Mouse (Mus musculus): ENCODE measurements around the gene Gm5447. TPM values are rescaled to one million over a fixed set of nuclear protein-coding genes. Genes with fewer than 3 reads are reported as not detected.
A peak's percentile ranks its signal among the peaks of the same experiment; 100 is the strongest.

The Gm5447 gene
- total RNA-seq, 1 experiment from 2014 or later = not detected

DNA sequence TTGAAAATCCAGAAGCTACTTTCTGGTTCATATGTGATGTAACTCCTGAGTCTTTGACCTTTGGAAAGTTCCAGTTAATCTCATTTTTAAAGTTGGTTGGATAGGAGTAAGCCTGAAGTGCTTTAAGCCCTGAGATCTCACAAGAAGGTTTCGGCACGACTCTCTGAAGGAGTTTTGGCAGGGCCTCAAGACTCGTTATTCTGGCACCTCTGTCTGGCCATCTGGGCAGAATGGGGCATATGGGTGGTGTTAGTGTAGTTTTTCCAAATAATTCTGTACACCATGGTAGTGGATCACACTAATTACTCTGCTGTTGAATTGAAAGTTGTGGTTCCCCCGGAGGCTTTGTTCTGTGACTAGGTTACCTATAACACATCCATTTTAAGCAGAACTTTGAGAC is 4.2 kb downstream of the Gm5447 start:
- no peak for ATAC-seq (replicated peaks in 1 of 2; ENCODE audit: insufficient read depth in 1 of 2, low FRiP score in 2 of 2, low TSS enrichment in 1 of 2, low read depth in 1 of 2, poor library complexity in 2 of 2, severe bottlenecking in 2 of 2)

GRCm38 (mm10) chr13:30981666-30982065 is 7.7 kb downstream of the Gm5447 start:
- ATAC-seq (replicated peaks in 1 of 2; ENCODE audit: insufficient read depth in 1 of 2, low FRiP score in 2 of 2, low TSS enrichment in 1 of 2, low read depth in 1 of 2, poor library complexity in 2 of 2, severe bottlenecking in 2 of 2) = peak; percentile 82 to 86

DNA sequence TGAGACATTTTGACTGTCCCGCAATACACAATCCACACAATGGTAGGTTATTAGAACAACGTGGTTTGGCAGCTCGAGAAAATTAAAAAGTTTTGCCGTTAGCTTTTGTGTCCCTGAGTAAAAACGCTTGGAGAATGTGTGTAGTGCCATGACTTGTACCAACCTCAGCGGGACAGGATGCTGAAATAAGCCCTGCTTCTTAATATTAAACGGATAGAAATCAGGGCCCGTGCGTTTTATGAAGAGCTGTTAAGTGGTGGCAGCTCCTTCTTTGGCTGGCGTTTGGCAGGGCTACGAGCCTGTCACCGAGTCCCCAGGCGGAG is 11.2 kb downstream of the Gm5447 start:
- ATAC-seq (replicated peaks in 1 of 2; ENCODE audit: insufficient read depth in 1 of 2, low FRiP score in 2 of 2, low TSS enrichment in 1 of 2, low read depth in 1 of 2, poor library complexity in 2 of 2, severe bottlenecking in 2 of 2) = no peak

DNA sequence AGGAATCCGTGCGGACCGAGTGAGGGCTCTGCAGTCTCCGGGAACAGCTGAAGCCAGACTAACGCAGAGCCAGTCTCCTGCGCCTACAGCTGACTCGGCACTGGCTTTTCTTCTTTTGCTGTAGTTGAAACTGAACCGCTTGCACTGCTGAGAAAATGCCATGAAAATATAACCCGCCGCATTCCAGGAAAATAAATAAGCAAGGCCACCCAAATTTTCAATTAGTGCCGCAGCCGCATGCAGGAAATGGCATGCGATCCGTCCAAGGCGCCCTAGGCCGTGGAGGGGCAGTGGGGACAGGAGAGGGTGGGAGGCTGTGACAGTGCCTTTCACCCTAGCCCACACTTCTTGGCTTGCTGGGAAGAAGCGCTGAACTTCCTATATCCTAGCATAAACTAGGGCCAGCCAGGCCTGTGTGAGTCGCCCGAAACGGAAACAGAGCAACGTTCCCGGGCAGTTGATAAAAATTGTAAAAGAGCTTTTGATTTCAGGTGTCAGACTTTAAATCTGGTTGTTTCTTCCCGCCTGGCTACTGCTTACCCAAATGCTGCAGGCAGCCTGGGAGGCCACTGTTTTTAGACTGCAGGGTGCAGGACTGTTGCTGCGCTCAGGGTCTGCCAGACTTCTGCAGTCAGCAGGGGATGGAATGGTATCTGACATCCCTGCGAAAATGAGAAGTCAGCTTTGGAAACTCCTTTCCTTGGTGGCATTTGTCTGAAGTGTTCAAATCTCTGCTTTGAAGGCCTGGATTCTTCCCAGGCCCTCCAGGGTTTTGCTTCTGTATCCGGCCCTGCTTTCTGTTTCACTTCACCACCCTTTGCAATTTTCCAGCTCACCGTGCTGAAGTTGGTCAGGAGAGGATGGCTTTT is 11.8 kb downstream of the Gm5447 start:
- ATAC-seq (replicated peaks in 1 of 2; ENCODE audit: insufficient read depth in 1 of 2, low FRiP score in 2 of 2, low TSS enrichment in 1 of 2, low read depth in 1 of 2, poor library complexity in 2 of 2, severe bottlenecking in 2 of 2) = 0 out of 4 replicates have a peak, but pooled peaks of 1 of the 2 experiments have one; percentile 11

DNA sequence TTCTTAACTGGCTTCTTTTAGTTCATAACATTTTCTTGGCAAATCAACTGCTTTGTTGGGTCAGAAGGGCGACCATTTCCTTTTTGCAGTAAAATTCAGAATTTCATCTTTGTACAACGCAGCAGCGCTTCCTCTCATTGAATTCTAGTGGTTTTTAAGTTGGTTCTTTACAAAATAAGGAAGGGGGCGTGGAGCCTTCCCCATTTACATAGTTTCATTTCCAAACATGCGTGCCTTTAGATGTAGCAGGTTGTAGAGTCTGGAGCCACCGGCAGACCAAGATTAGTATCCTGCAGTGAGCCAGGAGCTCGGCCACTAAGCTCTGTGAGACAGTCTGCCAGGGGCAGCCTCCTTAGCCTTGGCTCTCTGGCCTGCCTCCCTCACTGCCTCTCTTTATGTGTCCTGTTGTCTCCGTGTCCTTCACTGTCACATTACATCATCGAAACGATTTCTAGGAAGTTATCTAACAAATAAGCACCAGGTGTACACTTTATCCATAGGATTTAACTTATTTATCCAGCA is 13.0 kb downstream of the Gm5447 start:
- ATAC-seq (replicated peaks in 1 of 2; ENCODE audit: insufficient read depth in 1 of 2, low FRiP score in 2 of 2, low TSS enrichment in 1 of 2, low read depth in 1 of 2, poor library complexity in 2 of 2, severe bottlenecking in 2 of 2) = peak; percentile 61 to 67

GRCm38 (mm10) chr13:30987686-30988085 is 13.7 kb downstream of the Gm5447 start:
- ATAC-seq (replicated peaks in 1 of 2; ENCODE audit: insufficient read depth in 1 of 2, low FRiP score in 2 of 2, low TSS enrichment in 1 of 2, low read depth in 1 of 2, poor library complexity in 2 of 2, severe bottlenecking in 2 of 2) = peak in 1 of 2 experiments; percentile 43; a peak in 1 of 4 replicates

DNA sequence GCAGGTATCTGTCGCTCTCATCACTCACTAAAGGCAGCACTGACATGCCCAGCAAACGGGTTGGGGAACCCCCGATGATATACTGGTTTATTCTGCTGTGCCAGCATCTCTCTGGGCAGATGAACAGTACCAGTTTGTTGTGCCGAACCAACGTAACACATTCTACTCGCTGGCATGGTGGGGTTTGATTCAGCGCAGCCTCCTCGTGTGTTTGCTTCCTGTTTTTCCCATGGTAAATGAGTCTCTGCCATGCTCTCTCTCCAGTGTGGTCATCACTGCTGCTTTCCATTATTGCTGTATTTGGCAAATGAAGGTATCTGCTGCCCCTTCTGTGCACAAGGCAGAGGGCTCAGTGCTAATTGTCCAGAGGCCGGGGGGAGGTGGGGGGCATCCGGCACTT is 15.7 kb downstream of the Gm5447 start:
- ATAC-seq (replicated peaks in 1 of 2; ENCODE audit: insufficient read depth in 1 of 2, low FRiP score in 2 of 2, low TSS enrichment in 1 of 2, low read depth in 1 of 2, poor library complexity in 2 of 2, severe bottlenecking in 2 of 2) = no peak

GRCm38 (mm10) chr13:30990233-30990632 is 16.2 kb downstream of the Gm5447 start:
- ATAC-seq (replicated peaks in 1 of 2; ENCODE audit: insufficient read depth in 1 of 2, low FRiP score in 2 of 2, low TSS enrichment in 1 of 2, low read depth in 1 of 2, poor library complexity in 2 of 2, severe bottlenecking in 2 of 2) = no peak

DNA sequence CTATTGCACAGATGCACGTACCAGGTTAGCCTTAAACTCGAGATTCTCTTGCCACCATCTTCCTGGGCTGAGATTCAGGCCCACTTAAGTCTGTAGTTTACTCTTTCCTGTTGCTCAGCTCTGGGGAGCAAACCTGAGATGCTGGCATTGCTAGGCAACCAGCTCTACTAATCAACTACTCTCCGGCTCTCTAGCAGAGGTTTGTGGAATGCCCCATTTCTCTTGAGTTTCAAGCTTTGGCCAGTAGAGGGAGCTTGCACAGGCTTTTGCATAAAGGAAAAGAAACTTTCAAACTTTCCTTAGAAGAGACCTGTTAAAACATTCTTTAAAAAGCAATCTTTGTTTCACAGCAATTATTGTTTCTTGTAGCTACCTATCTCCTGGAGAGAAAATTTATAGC is 19.8 kb downstream of the Gm5447 start:
- ATAC-seq (replicated peaks in 1 of 2; ENCODE audit: insufficient read depth in 1 of 2, low FRiP score in 2 of 2, low TSS enrichment in 1 of 2, low read depth in 1 of 2, poor library complexity in 2 of 2, severe bottlenecking in 2 of 2) = peak; percentile 43 to 58; a peak in 3 of 4 replicates

GRCm38 (mm10) chr13:30994249-30994858 is 20.4 kb downstream of the Gm5447 start:
- peak; percentile 59 to 75 for ATAC-seq (replicated peaks in 1 of 2; ENCODE audit: insufficient read depth in 1 of 2, low FRiP score in 2 of 2, low TSS enrichment in 1 of 2, low read depth in 1 of 2, poor library complexity in 2 of 2, severe bottlenecking in 2 of 2)

DNA sequence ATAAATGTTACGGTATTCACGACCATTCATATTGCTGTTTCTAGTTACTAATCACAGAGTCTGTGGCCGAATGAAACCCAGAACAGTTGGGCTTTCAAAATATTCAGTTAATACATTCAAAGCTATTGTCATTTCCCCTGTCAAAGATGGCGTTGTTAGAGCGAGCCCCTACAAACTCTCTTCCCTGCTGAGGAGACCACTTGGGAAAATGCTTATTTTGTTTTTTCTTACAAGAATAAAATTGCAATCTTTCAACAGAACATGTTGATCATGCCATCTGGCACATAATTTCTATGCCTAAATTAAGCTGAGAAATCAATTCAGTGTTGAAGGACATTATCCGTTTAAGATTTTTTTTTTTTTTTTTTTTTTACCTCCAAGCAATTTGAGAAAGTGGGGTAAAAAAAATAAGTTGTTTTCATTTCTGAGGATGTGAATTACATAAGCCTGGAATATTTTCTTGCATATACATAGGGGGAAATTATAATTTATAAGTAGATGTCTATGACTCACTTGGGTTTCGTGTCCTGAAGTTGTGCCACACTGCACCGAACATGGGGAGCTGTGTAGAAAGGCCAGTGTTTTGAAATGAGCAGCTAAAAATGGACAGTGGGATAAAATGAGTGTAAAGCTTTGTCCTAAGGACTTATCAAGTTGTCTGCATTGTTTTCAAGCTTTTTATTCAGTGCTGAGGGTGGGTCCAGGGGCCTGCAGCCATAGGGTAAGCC is 23.7 kb downstream of the Gm5447 start:
- no peak for ATAC-seq (replicated peaks in 1 of 2; ENCODE audit: insufficient read depth in 1 of 2, low FRiP score in 2 of 2, low TSS enrichment in 1 of 2, low read depth in 1 of 2, poor library complexity in 2 of 2, severe bottlenecking in 2 of 2)

- no peak for ATAC-seq (replicated peaks in 1 of 2; ENCODE audit: insufficient read depth in 1 of 2, low FRiP score in 2 of 2, low TSS enrichment in 1 of 2, low read depth in 1 of 2, poor library complexity in 2 of 2, severe bottlenecking in 2 of 2)
Observed at GRCm38 (mm10) chr13:30999799-31000198, 25.8 kb downstream of the Gm5447 start.

DNA sequence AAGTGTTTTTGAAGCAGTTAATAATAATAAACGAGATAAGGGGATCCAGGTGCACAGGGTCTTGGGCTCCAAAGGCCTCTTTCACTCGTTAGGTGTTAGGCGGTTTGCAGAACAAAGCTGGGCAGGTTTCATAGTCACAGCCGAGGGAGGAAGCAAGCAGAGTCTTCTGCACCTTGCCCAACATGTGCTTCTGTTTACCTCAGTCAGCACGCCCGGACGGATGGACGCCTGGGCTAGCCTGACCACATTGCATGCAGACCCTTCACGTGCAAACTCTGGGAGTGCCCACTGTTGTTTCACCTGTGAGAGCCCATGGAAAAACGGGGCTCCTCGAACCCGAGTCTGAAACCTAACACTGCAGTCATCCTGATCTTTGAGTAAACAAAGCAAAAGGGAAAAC is 30.5 kb downstream of the Gm5447 start:
- ATAC-seq (replicated peaks in 1 of 2; ENCODE audit: insufficient read depth in 1 of 2, low FRiP score in 2 of 2, low TSS enrichment in 1 of 2, low read depth in 1 of 2, poor library complexity in 2 of 2, severe bottlenecking in 2 of 2) = peak in 1 of 2 experiments; percentile 59; a peak in 1 of 4 replicates

GRCm38 (mm10) chr13:31004995-31005394 is 31.0 kb downstream of the Gm5447 start:
- ATAC-seq (replicated peaks in 1 of 2; ENCODE audit: insufficient read depth in 1 of 2, low FRiP score in 2 of 2, low TSS enrichment in 1 of 2, low read depth in 1 of 2, poor library complexity in 2 of 2, severe bottlenecking in 2 of 2) = peak; percentile 59 to 90; a peak in 2 of 4 replicates

DNA sequence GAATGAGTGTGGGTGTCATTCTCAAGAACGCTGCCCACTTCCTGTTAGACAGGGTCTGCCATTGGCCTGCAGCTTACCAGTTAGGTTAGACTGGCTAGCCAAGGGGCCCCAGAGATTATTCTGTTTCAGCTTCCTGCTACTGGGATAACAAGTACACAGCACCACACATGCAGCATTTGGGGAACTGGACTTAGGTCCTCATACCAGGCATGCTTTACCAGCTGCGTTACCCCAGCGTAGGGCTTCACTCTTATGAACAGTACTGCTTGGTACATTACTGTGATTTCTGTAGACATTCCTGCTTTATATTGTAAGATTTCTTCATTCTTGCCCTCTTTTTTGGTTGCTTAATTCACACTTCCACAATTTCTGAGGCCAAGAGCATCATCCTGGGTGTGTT is 43.5 kb downstream of the Gm5447 start:
- ATAC-seq (replicated peaks in 1 of 2; ENCODE audit: insufficient read depth in 1 of 2, low FRiP score in 2 of 2, low TSS enrichment in 1 of 2, low read depth in 1 of 2, poor library complexity in 2 of 2, severe bottlenecking in 2 of 2) = no peak; a peak in 1 of 4 replicates

GRCm38 (mm10) chr13:31021514-31021913 is 47.5 kb downstream of the Gm5447 start:
- ATAC-seq (replicated peaks in 1 of 2; ENCODE audit: insufficient read depth in 1 of 2, low FRiP score in 2 of 2, low TSS enrichment in 1 of 2, low read depth in 1 of 2, poor library complexity in 2 of 2, severe bottlenecking in 2 of 2) = no peak

GRCm38 (mm10) chr13:31021927-31022326 is 47.9 kb downstream of the Gm5447 start:
- ATAC-seq (replicated peaks in 1 of 2; ENCODE audit: insufficient read depth in 1 of 2, low FRiP score in 2 of 2, low TSS enrichment in 1 of 2, low read depth in 1 of 2, poor library complexity in 2 of 2, severe bottlenecking in 2 of 2) = no peak

DNA sequence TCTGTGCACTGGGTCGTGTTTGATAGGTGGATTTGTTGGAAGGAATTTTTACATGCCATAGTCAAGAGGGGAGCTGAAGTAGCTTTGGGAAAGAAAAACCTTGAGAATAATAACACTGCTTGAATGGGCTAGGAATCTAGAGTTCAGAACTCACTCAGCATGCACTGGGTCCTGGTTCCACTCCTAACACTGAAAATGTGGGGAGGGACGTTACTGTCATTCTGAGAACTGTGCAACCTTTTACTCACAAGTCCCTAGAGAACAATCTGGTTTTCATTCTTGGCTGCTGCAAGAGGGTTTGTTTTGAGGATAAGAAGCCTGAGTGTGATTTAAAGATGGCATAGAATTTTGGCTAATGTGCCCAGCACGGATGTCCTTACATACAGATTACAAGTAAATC is 49.7 kb downstream of the Gm5447 start:
- ATAC-seq (replicated peaks in 1 of 2; ENCODE audit: insufficient read depth in 1 of 2, low FRiP score in 2 of 2, low TSS enrichment in 1 of 2, low read depth in 1 of 2, poor library complexity in 2 of 2, severe bottlenecking in 2 of 2) = no peak
